Mouse (Mus musculus): Measurements from ENCODE around the gene Ubqln3. TPM values are rescaled to one million over a fixed set of nuclear protein-coding genes. Genes with fewer than 3 reads are reported as not detected.

The Ubqln3 gene
- polyA plus RNA-seq, 1 experiment = not detected

GRCm38 (mm10) chr7:104103913-104104756 is 38.9 kb downstream of the Ubqln3 start:
- DNase-seq (ENCODE audit: low read depth) = no peak
- TF ChIP-seq CTCF (IDR thresholded peaks at IDR 0.05; ENCODE audit: borderline replicate concordance, extremely low read depth, insufficient read depth, insufficient read length) (no peak), POLR2A (IDR thresholded peaks at IDR 0.05; ENCODE audit: borderline replicate concordance, extremely low read depth, insufficient read depth, insufficient read length, poor library complexity, severe bottlenecking) (no peak)

Other genes with a start within 250 kb of the Ubqln3 start
- not detected in 2 replicates for gene Olfr64, start 248.8 kb downstream of the Ubqln3 start, polyA plus RNA-seq (2012; rRNA removed)
- not detected in 2 replicates for gene Olfr65, start 239.8 kb downstream of the Ubqln3 start, polyA plus RNA-seq (2012; rRNA removed)
- not detected in 2 replicates for gene Olfr631, start 214.5 kb downstream of the Ubqln3 start, polyA plus RNA-seq (2012; rRNA removed)
- gene Olfr632, start 208.9 kb downstream of the Ubqln3 start, polyA plus RNA-seq (2012; rRNA removed) = not detected in 2 replicates
- not detected in 2 replicates for gene Olfr633, start 198.8 kb downstream of the Ubqln3 start, polyA plus RNA-seq (2012; rRNA removed)
- not detected in 2 replicates for gene Olfr635, start 172.1 kb downstream of the Ubqln3 start, polyA plus RNA-seq (2012; rRNA removed)
- gene Olfr638, start 144.5 kb downstream of the Ubqln3 start, polyA plus RNA-seq (2012; rRNA removed) = not detected in 2 replicates
- gene Olfr639, start 126.0 kb downstream of the Ubqln3 start, polyA plus RNA-seq (2012; rRNA removed) = not detected in 2 replicates
- gene Olfr640, start 117.7 kb downstream of the Ubqln3 start, polyA plus RNA-seq (2012; rRNA removed) = not detected in 2 replicates
- not detected in 2 replicates for gene Olfr641, start 107.8 kb downstream of the Ubqln3 start, polyA plus RNA-seq (2012; rRNA removed)
- gene Olfr642, start 90.6 kb downstream of the Ubqln3 start, polyA plus RNA-seq (2012; rRNA removed) = not detected in 2 replicates
- not detected in 2 replicates for gene 4930516K23Rik, start 81.8 kb downstream of the Ubqln3 start, polyA plus RNA-seq (2012; rRNA removed)
- gene Olfr644, start 71.4 kb downstream of the Ubqln3 start, polyA plus RNA-seq (2012; rRNA removed) = not detected in 2 replicates
- not detected in 2 replicates for gene Olfr645, start 57.8 kb downstream of the Ubqln3 start, polyA plus RNA-seq (2012; rRNA removed)
- gene Olfr646, start 38.4 kb downstream of the Ubqln3 start, polyA plus RNA-seq (2012; rRNA removed) = not detected in 2 replicates
- not detected in 2 replicates for gene Ubqln5, start 13.5 kb downstream of the Ubqln3 start, polyA plus RNA-seq (2012; rRNA removed)
- gene Olfr643, start 5.9 kb downstream of the Ubqln3 start, polyA plus RNA-seq (2012; rRNA removed) = not detected in 2 replicates
- gene Ubqlnl, start 7.3 kb upstream of the Ubqln3 start, polyA plus RNA-seq (2012; rRNA removed) = not detected in 2 replicates
- not detected in 2 replicates for gene Olfm5, start 21.6 kb upstream of the Ubqln3 start, polyA plus RNA-seq (2012; rRNA removed)
- 0.08 and 0.10 TPM in 2 replicates for gene Olfr648, start 40.1 kb upstream of the Ubqln3 start, polyA plus RNA-seq (2012; rRNA removed)
- gene Olfr649, start 52.7 kb upstream of the Ubqln3 start, polyA plus RNA-seq (2012; rRNA removed) = not detected in 2 replicates
- gene Trim6, start 75.5 kb upstream of the Ubqln3 start, polyA plus RNA-seq (2012; rRNA removed) = 0.29 and 0.47 TPM in 2 replicates
- gene Trim34a, start 101.2 kb upstream of the Ubqln3 start, polyA plus RNA-seq (2012; rRNA removed) = 1.3 and 1.4 TPM in 2 replicates
- gene Trim5, start 144.8 kb upstream of the Ubqln3 start, polyA plus RNA-seq (2012; rRNA removed) = 0.09 and 0.15 TPM in 2 replicates
- gene Trim12a, start 172.2 kb upstream of the Ubqln3 start, polyA plus RNA-seq (2012; rRNA removed) = 1.4 and 2.0 TPM in 2 replicates
- gene Trim34b, start 186.2 kb upstream of the Ubqln3 start, polyA plus RNA-seq (2012; rRNA removed) = 0.08 TPM in 1 of 2 replicates, not detected in the other
- gene Trim12c, start 210.1 kb upstream of the Ubqln3 start, polyA plus RNA-seq (2012; rRNA removed) = 1.1 and 1.8 TPM in 2 replicates
- 0.03 and 0.06 TPM in 2 replicates for gene Trim30b, start 226.6 kb upstream of the Ubqln3 start, polyA plus RNA-seq (2012; rRNA removed)